Mouse (Mus musculus): Measurements from ENCODE around the gene Cul9.

The Cul9 gene

DNA sequence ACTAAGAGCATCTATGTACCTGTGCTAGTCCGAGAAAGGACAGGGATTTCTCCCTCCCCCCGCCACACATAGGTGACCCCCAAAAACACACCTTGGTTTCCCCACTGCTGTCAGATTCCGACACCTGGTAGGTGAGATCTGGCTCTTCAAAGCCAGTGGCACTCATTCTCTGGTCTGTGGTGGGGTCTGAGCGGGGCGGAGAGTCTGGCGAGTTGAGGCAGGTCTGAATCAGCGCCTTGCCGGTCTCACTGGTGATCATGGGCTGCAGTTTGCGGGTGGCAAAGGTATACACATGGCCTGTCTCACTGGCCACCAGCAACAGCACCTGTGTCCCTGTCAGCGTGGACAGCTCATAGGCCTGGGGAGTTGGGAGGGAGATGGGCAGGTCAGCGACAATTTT is 7.3 kb upstream of the Cul9 start:
- no peak for DNase-seq (ENCODE audit: low spot score)

DNA sequence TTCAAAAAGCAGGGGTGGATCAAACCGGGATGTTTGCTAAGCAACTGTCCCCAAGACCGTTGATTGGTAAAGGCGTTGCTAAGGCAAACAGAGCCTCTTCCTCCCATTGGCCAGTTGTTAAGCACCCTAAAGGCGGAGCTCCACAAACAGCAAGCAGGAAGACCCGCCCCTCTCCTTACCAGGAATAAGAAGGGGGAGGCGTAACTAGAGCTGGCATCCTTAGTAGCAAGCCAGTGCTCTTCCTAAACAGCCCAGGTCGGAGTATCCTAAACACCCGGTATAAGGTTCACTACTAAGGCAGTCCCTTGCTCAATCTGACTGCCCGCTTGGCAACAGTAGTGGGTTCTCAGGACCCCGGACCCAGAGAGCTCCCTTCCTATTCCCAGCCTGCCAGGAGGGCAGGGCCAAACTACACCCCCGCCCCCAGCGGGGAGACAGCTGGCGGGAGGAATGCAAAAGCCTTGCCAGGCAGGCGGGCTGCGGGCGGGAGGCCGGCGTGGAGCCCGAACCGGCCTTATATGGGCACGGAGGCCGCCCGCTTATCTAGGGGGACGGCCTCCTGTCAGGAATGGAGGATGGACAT is 6.7 kb upstream of the Cul9 start:
- DNase-seq (ENCODE audit: low spot score), result peak; percentile 83

DNA sequence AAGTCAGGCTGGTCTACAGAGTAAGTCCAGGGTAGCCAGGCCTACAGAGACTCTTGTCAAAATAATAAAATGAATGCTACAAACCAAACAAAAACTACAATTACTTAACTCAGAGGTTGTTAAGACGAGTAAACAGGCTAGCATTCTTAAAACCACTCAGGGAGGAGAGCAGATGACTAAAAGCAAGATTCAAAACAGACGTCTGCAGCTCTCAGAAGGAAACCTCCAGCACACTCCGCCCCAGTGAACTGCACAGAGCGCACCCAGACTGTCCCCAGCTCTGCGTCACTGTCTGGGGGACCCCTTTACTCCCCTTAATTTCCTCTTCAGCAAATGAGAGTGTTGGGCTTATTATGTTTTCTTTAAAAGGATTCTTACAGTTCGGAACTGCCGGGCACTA is 6.0 kb upstream of the Cul9 start:
- DNase-seq (ENCODE audit: low spot score), result no peak

DNA sequence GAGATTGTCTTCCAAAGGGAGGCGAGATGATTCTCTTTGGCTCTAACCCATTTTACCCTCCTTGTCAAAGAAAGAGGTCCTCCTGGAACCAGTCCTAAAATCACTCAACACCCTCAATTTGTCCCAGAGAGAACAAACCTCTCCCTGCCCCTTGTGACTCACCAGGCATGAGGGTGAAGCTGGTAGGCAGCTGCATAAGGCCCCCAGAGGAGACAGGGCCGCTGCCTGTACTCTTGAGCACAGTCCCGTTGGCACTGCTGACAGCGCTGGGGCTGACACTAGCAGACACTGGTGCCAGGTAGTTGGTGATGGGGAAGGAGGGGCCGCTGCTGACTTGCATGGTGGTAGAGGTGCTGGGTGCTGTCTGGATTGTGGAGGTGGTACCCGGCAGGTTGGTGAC is 5.2 kb upstream of the Cul9 start:
- no peak for DNase-seq (ENCODE audit: low spot score)

DNA sequence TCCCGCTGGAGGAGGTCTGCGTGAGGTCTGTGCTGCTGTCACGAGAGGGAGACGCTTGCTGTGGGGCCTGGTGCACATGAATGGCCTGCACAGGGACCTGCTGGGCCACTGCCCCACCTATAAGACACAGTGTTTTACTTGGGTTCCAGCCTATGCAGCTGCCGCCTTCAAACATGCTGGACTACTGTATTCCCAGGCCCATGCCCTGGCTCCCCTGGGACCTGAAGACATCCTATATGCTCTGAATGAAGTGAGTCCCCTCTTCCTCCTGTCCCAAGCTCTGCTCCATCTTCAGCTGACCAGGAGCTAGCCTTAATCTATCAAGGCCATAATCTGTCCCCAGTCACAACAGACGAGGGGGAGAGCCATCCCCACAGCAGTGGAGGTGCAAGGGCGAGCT is 4.7 kb upstream of the Cul9 start:
- no peak for DNase-seq (ENCODE audit: low spot score)

DNA sequence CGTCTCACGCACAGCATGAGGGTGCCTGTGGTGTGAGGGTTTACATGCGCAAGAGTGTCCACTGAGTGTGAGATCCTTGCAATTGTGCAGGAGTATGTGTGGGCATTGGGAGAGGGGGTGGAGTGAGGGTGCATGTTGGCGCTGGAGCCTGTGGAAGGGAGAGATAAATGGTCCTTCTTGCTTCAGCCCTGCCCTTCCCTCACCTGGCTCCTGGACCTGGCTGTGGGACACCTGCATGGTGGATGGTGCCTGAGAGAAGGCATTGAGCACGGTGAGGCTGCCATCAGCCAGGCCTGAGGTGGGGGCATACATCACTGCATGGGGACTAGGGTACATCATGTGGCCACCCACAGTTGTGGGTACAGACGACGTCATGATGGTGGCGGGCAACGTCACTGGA is 3.5 kb upstream of the Cul9 start:
- DNase-seq (ENCODE audit: low spot score), result no peak

DNA sequence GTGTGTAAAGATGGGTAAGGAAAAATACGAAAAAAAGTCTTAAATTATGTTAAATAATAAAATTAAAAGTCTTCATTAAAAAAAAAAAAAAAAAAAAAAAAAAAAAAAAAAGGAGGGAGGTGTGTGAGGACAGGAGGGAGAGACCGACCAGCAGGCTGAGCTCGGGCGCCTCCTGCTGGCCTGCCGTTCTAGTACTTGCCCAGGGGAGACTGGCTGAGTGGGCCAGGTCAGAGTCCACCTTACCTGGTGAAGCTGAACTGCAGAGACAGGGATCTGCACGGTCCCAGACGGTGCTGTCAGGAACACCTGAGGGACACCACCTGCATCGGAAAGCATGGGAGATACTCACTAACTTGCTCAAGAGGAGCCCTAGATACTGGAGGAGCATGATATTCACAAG is 3.0 kb upstream of the Cul9 start:
- peak; percentile 50 for DNase-seq (ENCODE audit: low spot score)

DNA sequence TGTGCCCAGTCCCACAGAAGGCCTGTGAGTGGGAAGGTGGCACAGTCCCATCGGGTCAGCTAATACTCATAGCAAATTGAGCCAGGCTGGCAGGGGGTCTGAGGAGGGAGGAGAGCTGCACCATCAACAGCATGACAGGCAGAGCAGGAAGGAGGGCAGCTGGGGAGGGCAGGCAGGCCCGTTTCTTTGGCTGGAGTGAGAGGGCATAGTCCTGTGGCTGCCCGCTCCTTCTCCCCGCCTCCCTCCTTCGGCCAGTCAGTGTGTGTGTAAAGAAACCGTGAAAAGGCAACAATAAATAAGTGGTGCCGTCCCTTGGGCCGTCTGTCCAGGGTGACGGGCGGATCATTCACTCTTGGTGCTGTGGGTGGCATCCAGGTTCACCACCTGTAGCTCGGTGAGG is 2.6 kb upstream of the Cul9 start:
- DNase-seq (ENCODE audit: low spot score), result no peak

DNA sequence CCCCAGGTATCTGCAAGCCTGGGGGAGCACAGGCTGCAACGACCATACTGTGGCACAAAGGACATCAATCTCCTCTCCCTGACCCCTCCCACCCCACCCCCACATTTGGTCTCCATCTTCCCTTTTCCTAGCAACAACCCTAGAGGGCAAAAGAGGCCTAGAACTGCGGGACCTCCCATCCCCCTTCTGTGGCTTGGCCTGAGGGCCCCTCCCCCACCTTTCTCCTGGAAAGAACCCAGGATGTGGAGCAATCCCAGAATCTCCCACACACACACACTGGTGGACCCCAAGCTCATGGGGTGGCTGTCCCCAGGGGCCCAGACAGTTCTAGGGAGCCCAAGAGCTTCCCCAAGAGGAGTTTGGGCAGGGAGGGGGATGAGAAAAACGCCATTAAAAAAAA is 1.7 kb upstream of the Cul9 start:
- no peak for DNase-seq (ENCODE audit: low spot score)

DNA sequence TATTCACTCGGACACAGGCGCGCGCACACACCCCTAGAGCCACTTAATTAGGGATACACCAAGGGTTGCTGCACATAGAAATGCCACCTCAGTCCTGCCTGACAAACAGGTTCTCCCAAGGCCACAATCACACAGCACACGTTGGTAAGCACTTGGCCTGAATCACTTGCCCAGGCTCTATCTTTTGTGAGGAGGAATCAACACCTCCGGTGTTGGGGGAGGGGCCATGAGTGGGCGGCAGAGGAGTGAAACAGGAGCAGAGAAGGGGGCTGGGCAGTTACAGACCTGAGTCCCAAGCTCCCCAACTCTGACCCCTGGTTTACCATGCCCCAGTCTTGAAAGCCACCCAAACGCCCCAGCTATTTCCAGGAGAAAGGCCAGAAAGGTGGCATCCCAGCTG is 807 bp upstream of the Cul9 start:
- no peak for DNase-seq (ENCODE audit: low spot score)

DNA sequence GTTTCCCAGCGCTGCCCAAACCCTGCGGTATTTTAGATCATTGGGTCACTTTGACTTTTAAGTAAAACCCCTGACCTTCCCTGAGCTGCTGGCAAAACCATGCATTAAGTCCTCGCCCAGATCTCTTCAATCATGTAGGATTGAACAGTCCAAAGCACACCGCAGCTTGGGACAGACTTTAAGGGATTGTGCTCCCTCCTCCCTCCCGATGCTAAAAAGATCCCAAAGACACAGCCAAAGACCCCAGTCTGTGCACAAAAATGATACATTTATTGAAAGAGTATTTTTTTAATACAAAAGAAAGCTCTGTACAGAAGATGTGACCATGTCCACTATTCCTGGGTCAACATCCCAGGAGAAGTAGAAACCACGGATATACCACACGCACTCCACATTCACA is 403 bp upstream of the Cul9 start:
- no peak for DNase-seq (ENCODE audit: low spot score)

DNA sequence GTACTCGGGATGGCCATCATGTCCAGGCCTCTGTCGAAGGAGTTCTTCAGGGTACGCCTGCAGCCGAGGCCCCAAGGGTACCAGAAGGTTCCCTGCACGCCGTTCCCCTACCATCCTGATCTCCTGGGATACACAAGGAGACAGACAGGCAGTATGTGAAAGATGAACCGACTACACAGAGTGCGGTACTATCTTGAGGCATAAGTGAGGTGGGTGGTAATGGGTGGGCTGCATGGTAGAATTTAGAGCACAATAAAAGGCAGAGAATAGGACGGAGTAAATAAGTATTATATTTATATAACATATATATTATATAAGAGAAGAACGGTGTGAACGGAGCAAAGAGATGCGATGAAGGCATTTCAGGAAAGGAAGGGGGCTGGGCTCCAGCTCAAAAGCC is 2.5 kb downstream of the Cul9 start:
- DNase-seq (ENCODE audit: low spot score), result no peak

DNA sequence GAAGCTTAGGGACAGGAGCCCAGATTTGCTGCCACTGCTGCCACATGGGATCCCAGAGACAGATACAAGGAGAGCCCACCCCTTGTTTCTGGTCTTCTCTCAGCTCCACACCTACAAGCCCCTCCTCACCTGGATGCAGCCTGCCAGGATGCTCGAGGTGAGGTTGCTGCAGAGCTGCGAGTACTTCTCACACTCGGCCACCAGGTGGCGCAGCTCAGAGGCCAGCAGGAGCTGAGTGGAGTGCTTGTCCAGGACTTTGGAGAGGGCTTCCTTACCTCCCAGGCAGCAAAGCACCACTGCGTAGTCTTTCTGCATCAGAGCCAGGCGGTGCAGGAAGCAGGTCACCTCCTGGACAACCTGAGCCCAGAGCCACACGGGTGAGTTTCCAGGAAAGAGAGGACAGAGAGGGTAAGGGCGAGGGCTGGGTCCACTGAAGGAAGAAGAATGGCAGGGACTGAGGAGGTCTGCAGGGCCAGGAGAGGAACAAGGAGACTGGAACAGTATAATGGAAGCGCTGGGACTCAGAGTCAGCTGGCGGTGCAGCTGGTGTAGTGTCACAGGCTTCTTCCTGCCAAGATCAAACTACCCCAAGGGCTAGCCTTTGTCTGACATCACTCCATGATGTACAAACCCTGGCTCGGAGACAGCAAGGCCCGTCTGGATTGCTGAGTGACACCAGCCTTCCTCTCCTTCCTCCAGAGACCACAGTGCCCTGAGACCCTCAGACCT is 20.4 kb downstream of the Cul9 start:
- peak; percentile 75 for DNase-seq (ENCODE audit: low spot score)

DNA sequence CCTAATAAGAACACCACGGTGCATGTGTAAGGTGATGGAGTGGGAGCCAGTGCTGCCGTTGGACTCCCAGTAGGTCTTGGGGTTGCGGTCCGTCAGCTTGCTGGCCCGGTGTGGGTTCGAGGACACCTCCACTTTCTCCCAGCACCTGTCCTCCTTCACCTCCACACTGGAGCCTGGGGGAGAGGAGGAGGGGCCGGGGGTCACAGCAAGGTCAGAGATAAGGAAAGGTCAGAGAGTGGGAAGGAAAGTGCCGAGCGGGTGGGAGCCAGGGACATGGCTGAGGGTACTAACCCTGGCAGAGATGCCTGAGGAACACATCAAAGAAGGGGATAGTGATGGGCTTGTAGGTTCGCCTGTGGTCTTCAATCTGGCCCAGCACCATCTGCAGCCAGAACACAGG is 21.1 kb downstream of the Cul9 start:
- DNase-seq (ENCODE audit: low spot score), result no peak

DNA sequence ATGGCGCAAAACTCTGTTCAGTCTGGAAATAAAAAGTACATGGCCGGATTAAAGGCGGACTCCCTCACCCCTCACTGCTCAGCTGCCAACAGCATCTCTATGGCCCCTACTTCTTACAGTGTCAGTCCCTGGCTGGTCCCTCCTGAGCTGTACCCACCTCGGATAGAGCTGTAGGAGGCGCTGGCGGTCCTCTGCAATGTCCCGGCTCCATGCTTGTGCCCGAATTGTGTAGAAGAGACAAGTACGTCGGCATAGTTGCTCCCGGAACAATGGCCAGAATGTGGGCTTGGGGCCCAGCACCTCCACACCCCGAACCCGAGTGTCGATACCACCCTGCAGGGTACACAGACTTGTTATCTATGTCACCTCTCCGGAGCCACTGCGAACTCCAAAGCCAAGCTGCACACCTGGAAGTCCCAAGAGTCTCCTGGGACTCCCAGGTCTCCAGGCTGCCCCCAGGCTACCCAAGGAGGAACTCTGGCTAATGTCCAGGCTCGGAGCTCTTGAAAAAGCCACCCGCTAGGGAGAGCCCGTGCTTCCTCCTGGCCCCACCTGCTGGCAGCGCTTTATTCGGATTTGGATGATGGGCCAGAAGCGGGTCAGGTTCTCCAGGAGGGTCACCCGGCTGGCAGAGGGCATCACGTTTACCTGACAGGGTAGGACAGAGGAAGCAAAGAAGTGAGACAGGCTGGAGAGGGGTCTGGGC is 24.1 kb downstream of the Cul9 start:
- DNase-seq (ENCODE audit: low spot score), result no peak

DNA sequence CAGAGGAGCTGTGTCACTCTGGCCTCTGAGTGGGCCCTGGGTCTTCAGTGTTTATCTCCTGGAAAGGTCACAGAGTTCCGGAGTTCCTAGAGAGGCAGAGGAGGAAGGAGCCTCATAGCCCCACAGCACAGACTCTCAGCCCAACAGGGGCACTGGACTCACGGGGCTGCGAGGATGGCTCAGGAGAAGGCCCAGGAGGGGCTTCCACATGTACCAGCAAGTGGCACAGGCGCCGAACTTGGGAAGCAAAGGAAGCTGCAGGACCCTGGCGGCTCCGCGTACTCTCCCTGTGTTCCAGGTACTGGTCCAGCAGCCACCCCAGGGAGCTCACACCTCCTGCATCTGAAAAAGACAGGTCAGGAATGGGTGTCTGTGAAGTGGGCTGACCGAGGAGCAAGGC is 25.0 kb downstream of the Cul9 start:
- DNase-seq (ENCODE audit: low spot score), result no peak

DNA sequence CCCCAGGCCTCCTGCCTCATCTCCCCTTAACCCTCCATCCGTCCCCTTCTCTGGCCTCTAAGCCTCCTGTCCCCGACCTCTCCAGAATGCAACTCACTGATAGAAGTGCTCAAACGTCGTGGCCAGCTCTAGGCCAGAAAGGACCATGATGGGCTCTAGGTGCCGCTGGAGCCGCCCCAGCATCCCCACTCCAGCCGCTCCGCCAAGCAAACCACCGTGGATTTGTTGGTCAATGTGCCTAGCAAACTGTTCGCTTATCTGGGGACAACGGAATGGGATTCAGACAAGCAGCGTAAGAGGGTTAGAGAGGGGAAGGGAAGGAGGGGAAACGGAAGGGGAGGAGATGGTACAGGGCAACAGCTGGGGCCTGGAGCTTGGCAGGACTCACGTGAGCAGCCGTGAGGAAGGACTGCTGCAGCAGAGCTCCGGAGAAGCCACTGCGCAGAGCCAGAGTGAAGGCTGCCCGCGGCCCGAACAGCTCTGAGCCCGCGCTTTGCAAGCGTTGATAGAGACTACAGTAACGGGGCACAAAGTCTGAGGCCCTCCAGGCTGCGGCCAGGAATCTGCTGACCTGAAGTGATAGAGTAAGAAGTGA is 25.7 kb downstream of the Cul9 start:
- DNase-seq (ENCODE audit: low spot score), result no peak

DNA sequence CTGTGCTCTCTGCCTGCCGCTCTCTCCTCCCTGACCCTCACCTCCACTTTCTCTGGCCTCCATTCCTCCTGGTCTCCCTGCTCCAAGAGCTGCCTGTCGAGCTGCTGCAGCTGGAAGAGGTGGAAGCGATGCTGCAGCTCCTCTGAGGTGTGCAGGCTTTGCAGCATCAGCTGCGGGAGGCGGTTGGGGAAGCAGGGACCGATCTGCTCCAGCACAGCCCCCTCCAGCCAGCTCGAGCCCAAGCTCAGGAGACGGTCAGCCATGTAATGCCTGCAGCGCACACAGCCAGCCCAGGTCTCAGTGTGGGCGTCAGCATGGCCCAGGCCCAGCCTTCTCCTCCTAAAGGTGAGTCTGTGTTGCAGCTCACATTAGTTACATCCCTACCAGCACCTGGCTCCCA is 26.2 kb downstream of the Cul9 start:
- DNase-seq (ENCODE audit: low spot score), result no peak

DNA sequence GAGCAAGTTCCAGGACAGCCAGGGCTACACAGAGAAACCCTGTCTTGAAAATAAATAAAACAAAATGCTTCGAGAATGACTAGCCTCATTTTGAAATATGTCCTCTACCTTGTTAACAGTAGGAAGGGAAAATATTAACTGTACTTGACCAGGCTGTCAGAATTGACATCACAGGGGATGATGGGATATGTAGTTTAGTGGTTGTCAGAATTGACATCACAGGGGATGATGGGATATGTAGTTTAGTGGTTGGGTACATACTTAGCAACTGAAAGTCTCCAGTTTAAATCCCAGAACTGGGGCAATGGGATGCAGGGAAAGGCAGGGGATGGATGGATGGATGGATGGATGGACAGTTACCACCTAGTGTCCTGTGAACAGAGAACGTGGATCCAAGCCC is 32.9 kb downstream of the Cul9 start:
- DNase-seq (ENCODE audit: low spot score), result no peak

DNA sequence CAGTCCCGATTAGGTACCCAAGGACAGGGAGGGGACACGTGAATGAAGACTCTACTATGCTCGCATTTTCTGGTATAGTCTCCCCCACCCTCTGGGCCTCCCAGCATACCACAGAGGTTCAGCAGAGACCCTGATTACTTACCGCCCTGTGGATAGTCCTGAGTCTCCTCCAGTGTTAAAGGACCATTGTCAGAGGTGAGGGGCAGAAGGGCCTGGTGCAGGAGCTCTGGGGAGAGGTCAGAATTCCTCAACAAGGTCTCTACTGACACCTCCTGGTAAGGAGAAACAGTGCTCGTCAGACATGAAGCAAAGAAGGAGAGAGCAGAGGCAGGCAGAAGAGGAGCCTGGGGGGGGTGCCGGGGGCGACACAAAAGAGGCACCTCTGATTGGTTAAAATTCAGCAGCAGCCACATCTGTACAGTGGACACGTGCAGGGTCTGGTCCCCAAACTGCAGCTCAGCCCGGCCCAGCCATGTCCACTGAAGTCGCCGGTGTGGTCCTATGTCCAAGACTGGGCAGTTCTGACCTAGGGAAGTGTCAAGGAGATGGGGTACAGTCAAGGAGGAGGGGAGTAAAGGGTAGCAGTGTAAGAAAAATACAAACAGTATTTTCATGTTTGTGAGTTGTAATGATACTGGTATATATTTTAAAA is 35.0 kb downstream of the Cul9 start:
- DNase-seq (ENCODE audit: low spot score), result no peak

DNA sequence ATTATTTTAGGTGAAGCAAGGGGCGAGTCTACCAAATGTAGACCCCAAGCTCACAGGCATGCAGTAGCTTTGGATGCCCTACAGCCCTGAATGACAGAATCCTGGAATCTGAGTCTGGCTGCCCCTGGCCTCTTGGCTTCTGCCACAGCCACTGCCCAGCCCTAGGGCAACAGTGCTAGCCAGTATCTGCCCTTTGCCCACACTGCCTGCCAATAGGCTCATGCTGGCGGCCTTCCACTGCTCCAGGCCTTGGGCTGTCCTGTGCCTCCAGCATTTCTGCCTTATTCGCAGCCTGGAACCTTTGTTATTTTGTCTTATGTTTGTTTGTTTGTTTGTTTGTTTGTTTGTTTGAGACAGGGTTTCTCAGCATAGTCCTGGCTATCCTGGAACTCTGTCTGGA is 40.6 kb downstream of the Cul9 start:
- DNase-seq (ENCODE audit: low spot score), result no peak

DNA sequence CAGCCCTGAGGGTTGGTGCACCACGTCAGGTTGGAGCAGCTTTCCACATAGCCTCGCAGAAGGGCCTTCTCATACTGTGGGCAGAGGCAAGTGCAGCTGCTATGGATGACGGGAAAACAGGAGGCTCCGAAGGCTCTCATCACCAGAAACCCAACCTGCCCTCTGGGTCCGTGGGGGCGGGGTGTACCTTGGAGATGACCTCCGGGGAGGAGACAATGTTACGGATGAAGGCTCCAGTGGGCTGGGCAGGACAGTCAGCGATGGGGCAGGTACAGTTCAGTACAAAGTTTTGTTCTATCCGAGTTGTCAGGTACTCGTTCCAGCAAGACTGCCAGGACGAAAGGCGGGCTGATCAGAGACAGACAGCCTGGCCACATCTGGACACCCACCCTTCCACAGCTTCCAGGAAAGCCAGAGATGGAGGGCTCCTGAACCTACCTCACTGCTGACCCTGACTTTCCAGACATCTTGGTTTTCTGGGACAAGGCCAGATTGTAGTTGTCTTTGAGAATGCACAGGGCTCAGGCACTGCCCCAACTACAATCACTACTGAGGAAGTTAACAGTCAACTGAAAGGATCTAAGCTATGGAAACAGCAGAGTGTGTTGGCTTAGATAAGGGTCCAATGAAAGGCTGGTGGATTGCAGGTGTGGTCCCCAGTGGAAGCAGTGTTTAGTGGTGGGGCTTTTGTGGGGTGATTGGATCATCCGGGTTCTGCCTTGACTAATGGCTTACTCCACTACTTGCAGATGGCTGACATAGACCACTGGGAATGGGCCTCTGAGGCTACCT is 42.1 kb downstream of the Cul9 start:
- DNase-seq (ENCODE audit: low spot score), result no peak

All from urinary bladder, postnatal 25 days (tissue).